Mouse (Mus musculus) thymus, postnatal 10 days (tissue): ENCODE results near the gene Tenm2.

Experiments used
- DNase-seq, 2 experiments: peaks; one replicate each; pipeline ENCODE4 v3.0.0; 2021; ENCODE audit warnings: low spot score in 2 of 2

Tenm2 gene

GRCm38 (mm10) chr11:36053457-36053856, 1182.3 kb downstream of the Tenm2 start:
- DNase-seq: no peak

DNA sequence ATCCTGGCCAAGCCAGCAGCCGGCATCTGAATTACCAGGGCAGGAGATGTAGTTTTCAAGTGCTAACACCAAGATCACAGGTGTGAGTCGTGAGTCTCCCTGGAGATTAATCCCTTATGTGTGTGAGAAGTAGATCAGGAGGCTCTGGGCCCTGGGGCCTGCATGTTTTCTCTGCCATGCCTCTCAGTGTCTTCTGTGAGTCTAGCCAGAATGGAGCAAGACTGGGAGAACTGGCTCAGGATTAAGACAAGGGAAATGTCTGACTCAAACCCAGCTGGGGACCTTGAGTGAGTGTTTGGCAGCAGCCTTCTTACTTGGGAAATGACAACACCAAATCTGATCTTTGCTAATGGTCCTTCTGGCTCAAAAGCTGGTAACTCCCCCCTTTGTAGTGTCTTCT, 1183.2 kb downstream of the Tenm2 start:
- no peak for DNase-seq

DNA sequence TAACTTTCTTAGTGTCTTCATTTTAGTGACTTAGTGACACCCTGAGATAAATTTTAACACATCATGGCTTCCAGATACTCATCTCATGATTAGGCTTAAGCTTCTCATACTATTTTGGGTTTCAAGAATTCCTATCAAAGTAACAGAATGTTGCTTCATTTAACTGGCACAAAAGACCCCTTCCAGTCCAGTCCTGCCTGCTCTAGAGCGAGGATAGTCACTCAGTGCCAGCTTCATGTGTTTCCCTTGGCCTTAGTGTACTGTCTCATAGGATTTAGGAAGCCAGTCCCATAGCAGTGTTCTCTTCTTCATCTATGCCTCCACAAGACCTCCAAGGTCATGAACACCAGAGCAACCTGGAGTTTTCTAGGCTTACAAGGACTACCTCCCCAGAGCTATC, 1183.7 kb downstream of the Tenm2 start:
- DNase-seq: no peak

DNA sequence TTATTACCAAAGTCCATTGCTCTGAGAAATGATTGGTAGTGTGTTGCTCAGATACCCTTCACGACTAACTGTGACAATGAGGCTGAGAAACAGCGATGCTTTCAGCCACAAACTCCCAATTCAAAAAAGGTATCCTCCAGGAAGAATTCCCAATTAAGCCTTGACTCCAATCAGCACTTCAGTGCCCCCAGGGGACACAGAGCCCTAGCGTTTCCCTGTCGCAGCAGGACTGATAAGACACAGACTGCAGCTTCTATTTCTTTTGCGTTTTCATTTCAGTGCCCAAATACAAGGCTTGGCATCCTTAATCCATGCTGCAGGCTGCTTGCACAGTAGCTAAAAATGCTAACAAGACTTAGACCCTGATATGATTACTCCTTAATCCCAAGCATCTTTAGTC, 1186.2 kb downstream of the Tenm2 start:
- DNase-seq: no peak

DNA sequence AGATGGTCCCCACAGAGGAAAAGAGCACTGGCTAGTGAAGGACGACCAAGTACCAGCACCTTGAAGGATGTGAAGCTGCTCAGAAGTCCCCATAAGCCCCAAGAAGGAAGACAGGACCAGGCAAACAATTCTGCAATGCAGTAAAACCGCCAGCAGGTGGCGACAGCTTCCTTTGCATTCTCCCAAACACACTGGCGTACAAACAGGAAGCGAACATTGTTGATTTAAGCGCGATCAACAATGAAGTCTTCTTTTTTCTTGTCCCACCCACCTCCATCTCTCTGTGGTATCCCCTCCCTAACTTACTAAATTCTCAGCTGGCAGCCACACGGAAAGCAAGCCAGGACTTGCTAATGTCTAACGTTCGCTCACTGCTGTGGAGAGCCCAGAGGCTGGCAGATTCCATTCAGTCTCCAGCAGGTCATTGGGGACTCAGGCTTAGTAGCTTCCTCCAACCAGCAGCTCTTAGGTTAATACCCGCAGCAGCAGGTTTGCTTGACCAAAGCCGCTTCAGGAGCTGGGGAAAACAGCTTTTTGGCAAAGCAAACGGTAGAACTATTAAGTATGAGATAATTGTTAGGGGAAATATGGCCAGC, 1190.0 kb downstream of the Tenm2 start:
- peak in 1 of 2 experiments; percentile 30 for DNase-seq

GRCm38 (mm10) chr11:36041411-36041810, 1194.4 kb downstream of the Tenm2 start:
- DNase-seq: no peak

DNA sequence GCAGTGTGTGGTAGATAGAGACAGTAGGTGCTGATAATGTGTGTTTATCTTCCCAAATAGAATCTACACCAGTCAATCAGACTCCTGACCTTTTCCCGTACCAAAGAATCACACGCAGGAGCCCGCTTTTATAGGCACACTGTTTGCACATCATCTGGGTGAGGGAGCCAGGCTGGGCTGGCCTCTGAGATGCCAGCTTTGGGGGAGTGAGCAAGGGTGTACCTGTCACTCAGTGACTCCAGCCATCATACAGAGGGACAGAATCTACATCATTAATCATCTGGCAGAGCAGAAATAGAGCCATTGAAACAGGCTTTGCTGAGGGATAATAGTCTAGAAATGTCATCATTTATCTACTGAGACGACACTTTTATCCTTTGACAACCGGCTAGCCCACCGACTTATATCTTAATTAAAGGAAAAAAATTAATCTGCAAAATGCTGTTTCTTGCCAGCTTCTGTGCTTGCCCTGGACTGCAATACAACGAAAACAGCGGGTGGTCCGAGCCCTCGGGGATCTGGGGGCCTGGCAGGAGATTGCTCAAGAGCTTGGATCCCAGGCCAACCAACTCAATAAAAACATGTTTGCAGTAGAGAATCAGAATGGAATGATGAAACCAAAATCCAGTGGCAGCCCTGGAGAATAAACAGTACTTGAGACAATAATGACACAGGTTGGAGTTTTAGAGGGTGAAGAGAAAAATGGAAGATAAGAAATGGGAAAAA, 1195.1 kb downstream of the Tenm2 start:
- no peak for DNase-seq

GRCm38 (mm10) chr11:36039825-36040224, 1195.9 kb downstream of the Tenm2 start:
- DNase-seq: no peak

DNA sequence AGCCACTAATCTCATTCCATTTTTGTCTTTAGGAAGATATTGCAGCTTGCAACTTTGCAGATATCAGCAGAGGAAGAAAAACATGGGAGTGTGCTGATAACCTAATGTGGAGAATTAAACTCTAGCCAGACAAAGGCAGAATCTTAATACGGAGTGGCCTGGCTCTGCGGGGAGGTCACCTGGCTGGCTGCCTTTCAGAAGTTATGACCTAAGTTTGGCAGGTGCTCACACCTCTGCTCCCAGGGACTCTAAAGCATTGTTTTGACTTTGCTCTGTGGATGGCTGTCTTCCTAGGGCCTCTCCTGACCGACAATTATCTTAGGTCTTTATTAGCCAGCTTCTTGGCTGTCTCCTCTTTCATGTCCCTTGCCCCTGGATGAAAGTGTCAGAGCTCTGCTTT, 1197.4 kb downstream of the Tenm2 start:
- DNase-seq: no peak

- no peak for DNase-seq
Measured at GRCm38 (mm10) chr11:36037311-36037710, 1198.5 kb downstream of the Tenm2 start.

GRCm38 (mm10) chr11:36036061-36036695, 1199.6 kb downstream of the Tenm2 start:
- no peak for DNase-seq

GRCm38 (mm10) chr11:36031751-36032150, 1204.0 kb downstream of the Tenm2 start:
- no peak for DNase-seq

DNA sequence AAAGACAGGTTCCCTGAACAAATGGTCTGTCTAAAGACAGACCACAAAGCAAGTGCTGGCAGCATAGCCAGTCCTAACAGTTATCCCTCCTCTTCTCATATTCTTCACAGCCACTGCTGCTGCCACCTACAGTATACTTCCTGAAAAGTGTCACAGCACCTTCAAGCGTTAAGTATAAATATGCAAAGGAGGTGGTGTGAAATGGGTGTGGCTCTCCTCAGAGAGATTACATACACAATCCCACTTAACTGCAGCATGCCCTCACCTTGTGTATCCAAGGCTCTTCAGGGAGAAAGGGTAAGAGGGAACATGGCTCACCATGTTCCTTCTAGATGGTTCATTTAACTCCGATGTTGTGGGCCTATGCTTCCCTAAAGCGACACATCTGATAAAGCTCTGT, 1215.8 kb downstream of the Tenm2 start:
- DNase-seq: no peak

GRCm38 (mm10) chr11:36013179-36013578, 1222.6 kb downstream of the Tenm2 start:
- no peak for DNase-seq

- DNase-seq: no peak
Measured at GRCm38 (mm10) chr11:36009281-36010208, 1226.2 kb downstream of the Tenm2 start.

GRCm38 (mm10) chr11:36002900-36003299, 1232.9 kb downstream of the Tenm2 start:
- no peak for DNase-seq

- DNase-seq: peak; percentile 26 to 64
Measured at GRCm38 (mm10) chr11:36001282-36001970, 1234.3 kb downstream of the Tenm2 start.

- DNase-seq: no peak
Measured at GRCm38 (mm10) chr11:36000585-36001281, 1235.0 kb downstream of the Tenm2 start.

GRCm38 (mm10) chr11:36000038-36000437, 1235.7 kb downstream of the Tenm2 start:
- DNase-seq: no peak

DNA sequence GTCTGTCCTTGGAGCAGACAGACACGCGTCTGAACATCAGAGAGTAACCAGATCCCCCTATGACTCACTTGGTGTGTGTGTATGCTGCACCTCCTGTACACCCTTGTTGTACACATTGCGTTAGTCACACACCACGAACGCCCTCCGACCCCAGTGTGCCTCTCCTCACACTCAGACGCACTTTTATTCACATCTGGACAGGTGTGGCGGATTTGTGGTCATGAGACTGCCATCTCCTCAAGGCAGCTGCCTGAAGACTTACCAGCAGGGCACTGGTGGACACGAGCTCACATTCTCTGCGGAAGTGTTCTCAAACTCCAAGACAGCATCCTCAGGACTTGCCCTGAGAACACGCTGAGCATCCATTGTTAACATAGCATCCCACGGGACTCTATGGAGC, 1237.7 kb downstream of the Tenm2 start:
- DNase-seq: no peak

DNA sequence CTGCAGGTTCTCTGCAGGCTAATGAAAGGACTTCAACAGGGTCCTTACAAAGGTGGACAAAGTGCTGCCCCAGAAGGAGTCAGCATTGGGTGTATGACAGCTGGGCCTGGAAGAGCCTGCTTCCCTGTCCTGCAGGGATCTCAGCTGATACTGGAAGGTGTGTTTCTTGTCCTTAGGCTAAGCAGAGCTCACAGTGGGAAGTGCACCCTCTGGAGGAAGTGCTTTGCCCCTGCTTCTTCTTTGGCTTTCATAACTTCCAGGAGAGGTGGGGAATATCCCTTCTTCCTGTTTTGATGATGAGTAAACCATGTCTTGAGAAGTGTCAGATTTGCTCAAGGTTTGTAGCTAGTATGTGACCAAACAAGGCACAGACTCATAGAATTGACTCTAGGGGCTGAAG, 1240.5 kb downstream of the Tenm2 start:
- no peak for DNase-seq
